Mouse (Mus musculus) neural tube, embryonic 12.5 days (tissue): ENCODE results near the gene Rras. TPM values are rescaled to one million over a fixed set of nuclear protein-coding genes. Genes with fewer than 3 reads are reported as not detected.
"Not testable (repeated sequence)": the region's sequence is repeated elsewhere in the genome, so short reads cannot be mapped to it uniquely, and the experiment has no call there.

Experiments
- ATAC-seq: fragments of 200-750 bp; cut with Nextera tagmentation; 2 replicates; pipeline ENCODE4 v1.8.0; 2017; ENCODE audit warnings: low read depth, mild to moderate bottlenecking, moderate TSS enrichment, moderate library complexity; ENCODE audit not compliant: low FRiP score
- H3K27ac ChIP-seq: fragments of 300-500 bp; sonication (generic); 2 replicates; pipeline ENCODE4 v1.5.1; 2016
- H3K27me3 ChIP-seq: fragments of 300-500 bp; sonication (generic); replicated peaks from 2 replicates; pipeline ENCODE4 v1.6.1; 2016; ENCODE audit warnings: mild to moderate bottlenecking
- H3K36me3 ChIP-seq: fragments of 300-500 bp; sonication (generic); 2 replicates; pipeline ENCODE4 v1.6.1; 2016; ENCODE audit warnings: mild to moderate bottlenecking
- H3K4me1 ChIP-seq: fragments of 300-500 bp; sonication (generic); 2 replicates; pipeline ENCODE4 v1.6.1; 2016
- H3K4me2 ChIP-seq: fragments of 300-500 bp; sonication (generic); replicated peaks from 2 replicates; pipeline ENCODE4 v1.6.1; 2016; ENCODE audit warnings: mild to moderate bottlenecking
- H3K4me3 ChIP-seq: fragments of 300-500 bp; sonication (generic); 2 replicates; pipeline ENCODE4 v1.5.1; 2016
- H3K9ac ChIP-seq: fragments of 300-500 bp; sonication (generic); 2 replicates; pipeline ENCODE4 v1.6.1; 2016; ENCODE audit warnings: mild to moderate bottlenecking
- H3K9me3 ChIP-seq: fragments of 300-500 bp; sonication (generic); 2 replicates; pipeline ENCODE4 v1.6.1; 2016; ENCODE audit warnings: mild to moderate bottlenecking
- WGBS: fragments of 180-500 bp; shearing (Covaris S2); methylation state at CpG from one replicate; pipeline ENCODE4 v1.1.7; 2016; 5-methylcytosine and 5-hydroxymethylcytosine counted together
- polyA plus RNA-seq: library from polyadenylated mRNA; unstranded; fragments of >200 nt; fragmentation: Nextera tagmentation; extraction: Ambion mirVana; gene quantifications from 2 replicates; pipeline ENCODE4 v1.2.1, GENCODE M21; 2016

Gene Rras
- polyA plus RNA-seq, 1 experiment from 2014 or later: 16.8 TPM

DNA sequence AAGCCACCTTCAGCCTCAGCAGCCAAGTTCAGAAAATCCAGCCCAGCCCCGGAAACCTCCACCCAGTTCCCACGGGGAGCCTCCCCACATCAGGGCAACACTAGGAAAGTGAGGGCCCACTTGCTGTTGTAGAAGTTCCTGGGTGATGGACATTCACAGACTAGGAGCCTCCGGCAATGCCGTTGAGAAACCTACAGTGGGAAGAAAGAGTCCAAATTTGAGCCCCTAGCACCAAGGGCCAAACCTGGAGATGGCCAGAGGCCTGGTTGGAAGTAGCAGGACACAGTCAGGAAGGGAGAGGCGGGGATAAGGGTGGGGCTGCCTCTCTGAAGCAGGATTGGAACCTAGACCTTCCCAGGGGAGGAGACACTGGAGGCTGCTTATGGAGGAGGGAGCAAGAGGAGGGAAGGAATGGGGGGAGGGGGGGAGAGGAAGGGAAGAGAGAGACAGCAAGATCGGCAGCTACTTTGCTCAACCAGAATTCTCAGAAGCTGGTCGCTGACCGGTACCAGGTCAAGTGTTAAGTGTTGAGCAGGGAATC, 1.3 kb downstream of the Rras start:
- ATAC-seq: no peak
- Histone ChIP-seq H3K27ac (no peak overlapping the region), H3K4me2 (peak overlapping the region; percentile 90), H3K4me3 (no peak overlapping the region), H3K9ac (no peak overlapping the region), H3K4me1 (peaks cover 26% of the 10 kb centered on the region), H3K9me3 (no peaks in the 10 kb centered on the region), H3K27me3 (no peaks in the 10 kb centered on the region), H3K36me3 (no peaks in the 10 kb centered on the region)
- WGBS: 44% methylated on average over 8 of the region's 8 CpGs

DNA sequence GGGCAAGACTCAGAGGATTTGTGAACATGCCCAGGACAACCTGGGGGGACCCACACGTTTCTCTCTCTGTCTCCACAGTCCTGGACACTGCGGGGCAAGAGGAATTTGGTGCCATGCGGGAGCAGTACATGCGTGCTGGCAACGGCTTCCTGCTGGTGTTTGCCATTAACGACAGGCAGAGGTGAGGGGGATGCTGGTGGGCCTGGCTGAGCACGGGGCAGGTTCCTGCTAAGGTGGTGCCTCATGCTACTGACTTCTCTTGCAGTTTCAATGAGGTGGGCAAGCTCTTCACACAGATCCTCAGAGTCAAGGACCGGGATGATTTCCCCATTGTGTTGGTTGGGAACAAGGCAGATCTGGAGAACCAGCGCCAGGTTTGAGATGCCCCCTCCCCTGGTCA, 2.5 kb downstream of the Rras start:
- H3K4me1 ChIP-seq: peaks cover 18% of the 10 kb centered on the region
- no peaks in the 10 kb centered on the region for H3K36me3 ChIP-seq
- H3K9me3 ChIP-seq: no peaks in the 10 kb centered on the region
- no peak overlapping the region for H3K27ac ChIP-seq
- H3K9ac ChIP-seq: no peak overlapping the region
- no peak overlapping the region for H3K4me2 ChIP-seq
- no peak overlapping the region for H3K4me3 ChIP-seq
- H3K27me3 ChIP-seq: no peaks in the 10 kb centered on the region
- 73% methylated on average over 9 of the region's 9 CpGs for WGBS
- ATAC-seq: no peak

DNA sequence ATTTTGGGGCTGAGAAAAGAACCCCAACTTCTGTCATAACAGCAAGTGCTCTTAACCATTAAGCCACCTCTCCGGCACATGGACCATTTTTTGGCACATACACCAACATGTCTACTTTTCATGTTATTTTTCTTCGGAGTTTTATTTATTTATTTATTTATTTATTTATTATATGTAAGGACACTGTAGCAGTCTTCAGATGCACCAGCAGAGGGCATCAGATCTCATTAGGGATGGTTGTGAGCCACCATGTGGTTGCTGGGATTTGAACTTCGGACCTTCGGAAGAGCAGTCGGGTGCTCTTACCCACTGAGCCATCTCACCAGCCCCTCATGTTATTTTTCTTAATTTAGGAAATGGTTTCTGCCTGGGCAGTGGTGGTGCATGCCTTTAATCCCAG, 6.0 kb downstream of the Rras start:
- not testable (repeated sequence) for H3K4me2 ChIP-seq, ATAC-seq, H3K4me1 ChIP-seq, H3K27ac ChIP-seq, H3K27me3 ChIP-seq, H3K4me3 ChIP-seq, H3K9me3 ChIP-seq, H3K9ac ChIP-seq
- peaks cover 22% of the 10 kb centered on the region for H3K36me3 ChIP-seq
- WGBS: 84% methylated on average over 5 of the region's 5 CpGs

DNA sequence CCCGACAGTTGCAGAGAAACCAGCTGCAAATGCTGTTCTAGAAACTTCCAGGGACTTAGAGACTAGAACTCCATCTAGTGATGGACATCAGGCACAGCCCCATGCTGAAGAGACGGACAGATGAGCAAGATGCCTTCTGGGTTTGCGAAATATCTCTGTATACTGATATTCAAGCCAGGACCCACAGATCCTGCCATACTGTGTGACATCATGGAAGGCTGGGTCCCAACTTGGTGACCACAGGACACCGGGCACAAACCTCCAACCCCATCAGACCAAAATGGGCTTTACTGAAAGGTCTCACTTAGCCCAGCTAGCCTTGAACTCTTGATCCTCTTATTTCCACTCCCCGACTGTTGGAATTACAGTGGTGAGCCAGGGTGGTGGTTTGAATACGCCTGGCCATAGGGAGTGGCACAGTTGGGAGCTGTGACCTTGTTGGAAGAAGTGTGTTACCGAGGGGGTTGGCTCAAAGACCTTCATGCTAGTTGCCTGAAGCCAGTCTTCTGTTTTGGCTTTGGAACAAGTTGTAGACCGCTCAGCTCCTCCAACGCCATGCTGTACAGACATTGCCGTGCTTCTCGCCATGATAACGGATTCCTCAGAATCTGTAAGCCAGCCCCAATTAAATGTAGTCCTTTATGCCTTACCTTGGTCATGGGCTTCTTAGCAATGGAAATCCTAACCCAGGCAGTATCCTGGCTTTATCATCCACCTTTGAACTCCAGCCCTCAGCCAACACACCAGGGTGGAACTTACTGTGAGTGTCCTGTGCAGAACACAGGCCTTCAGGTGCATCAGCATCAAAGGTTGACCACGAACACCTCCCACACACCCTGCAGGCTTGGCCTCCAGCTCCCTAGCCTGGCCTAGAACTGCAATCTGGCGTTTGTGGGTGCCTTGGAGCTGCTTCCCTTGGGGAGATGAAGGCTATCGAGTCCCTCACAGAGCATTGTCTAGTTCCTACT, 6.8 kb downstream of the Rras start:
- H3K27me3 ChIP-seq: no peaks in the 10 kb centered on the region
- no peak overlapping the region for H3K4me2 ChIP-seq
- no peak overlapping the region for H3K9ac ChIP-seq
- peaks cover 6% of the 10 kb centered on the region for H3K4me1 ChIP-seq
- H3K36me3 ChIP-seq: peaks cover 31% of the 10 kb centered on the region
- H3K27ac ChIP-seq: no peak overlapping the region
- WGBS: 87% methylated on average over 15 of the region's 15 CpGs
- ATAC-seq: no peak
- no peak overlapping the region for H3K4me3 ChIP-seq
- no peaks in the 10 kb centered on the region for H3K9me3 ChIP-seq

DNA sequence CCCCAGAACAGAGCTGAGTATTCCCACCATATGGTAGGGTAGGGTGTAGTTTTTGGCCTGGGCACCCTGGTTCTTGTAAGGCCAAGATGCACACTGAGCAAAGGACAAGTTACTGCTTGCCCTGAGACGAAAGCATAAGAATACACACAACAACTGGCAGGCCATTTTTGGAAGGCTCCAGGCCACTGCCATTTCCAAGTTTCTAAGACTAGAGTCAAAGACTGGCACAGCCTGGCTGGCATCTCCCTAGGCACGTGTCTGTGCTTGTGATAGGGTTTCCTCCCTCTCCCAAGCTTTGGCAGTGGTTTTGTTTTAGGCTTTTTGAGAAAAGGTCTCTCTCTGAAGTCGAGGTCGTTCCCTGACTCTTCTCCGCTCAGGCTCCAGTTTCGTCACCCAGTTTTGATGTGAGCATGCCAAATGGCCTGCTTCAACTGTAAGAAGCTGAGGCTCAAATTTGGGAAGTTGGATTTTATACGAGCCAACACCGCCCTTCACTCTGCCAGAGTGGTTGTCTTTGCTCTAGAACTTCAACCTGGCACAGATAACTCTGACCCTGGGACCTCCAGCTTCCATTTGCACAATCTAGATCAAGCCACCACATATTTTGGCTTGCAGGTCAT, 8.0 kb downstream of the Rras start:
- no peak overlapping the region for H3K4me2 ChIP-seq
- H3K4me3 ChIP-seq: no peak overlapping the region
- H3K9ac ChIP-seq: no peak overlapping the region
- H3K9me3 ChIP-seq: no peaks in the 10 kb centered on the region
- no peak for ATAC-seq
- H3K36me3 ChIP-seq: peaks cover 42% of the 10 kb centered on the region
- H3K4me1 ChIP-seq: peaks cover 6% of the 10 kb centered on the region
- H3K27me3 ChIP-seq: no peaks in the 10 kb centered on the region
- H3K27ac ChIP-seq: no peak overlapping the region
- 81% methylated on average over 8 of the region's 8 CpGs for WGBS

DNA sequence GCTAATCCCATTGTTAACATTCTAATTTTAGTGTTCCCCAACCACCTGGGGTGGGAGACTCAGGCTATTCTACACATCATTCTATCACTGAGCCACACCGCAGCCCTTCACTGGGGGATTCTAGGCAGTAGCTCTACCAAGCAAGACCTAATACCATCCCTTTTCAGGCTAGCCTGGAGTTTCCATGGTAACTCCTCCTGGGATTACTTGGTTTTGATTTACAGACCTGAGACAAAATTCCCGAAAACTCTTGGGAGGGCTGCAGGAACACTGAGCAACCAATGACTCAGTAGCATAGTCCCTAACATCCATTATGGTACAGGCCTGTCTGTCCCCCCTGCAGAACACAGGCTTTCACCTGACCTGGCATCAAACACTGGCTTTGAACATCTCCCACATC, 8.5 kb downstream of the Rras start:
- no peak for ATAC-seq
- no peak overlapping the region; the same call in 1 of the 2 replicates for H3K27ac ChIP-seq

DNA sequence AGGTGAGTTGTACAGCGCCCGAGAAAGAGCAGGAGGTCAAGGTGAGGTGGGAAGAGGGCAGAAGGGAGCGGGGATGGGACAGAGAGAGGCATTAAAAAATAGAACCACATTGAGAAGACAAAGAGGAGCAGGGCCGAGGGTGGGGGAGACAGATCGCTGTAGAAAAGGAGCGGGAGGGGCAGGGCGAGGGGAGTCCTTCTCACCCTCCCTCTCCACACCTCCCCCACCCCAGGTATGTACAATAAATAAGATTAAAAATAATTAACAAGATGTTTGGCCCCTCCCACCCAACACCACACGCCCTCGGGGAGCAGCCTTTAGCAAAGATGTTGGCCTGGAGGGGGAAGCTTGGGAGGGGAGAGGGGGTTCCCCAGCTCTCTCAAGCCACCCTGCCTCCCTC, 10.0 kb downstream of the Rras start:
- WGBS: 91% methylated on average over 9 of the region's 9 CpGs
- H3K9ac ChIP-seq: no peak overlapping the region
- peaks cover 62% of the 10 kb centered on the region for H3K36me3 ChIP-seq
- H3K4me2 ChIP-seq: no peak overlapping the region
- H3K4me1 ChIP-seq: peaks cover 6% of the 10 kb centered on the region; the same call in 1 of the 2 replicates
- no peaks in the 10 kb centered on the region for H3K9me3 ChIP-seq
- H3K27ac ChIP-seq: no peak overlapping the region
- no peaks in the 10 kb centered on the region for H3K27me3 ChIP-seq
- ATAC-seq: no peak
- no peak overlapping the region for H3K4me3 ChIP-seq

More for the DNA sequence above, 8.5 kb downstream of the Rras start:
- Histone ChIP-seq H3K9me3 (no peaks in the 10 kb centered on the region), H3K4me2 (no peak overlapping the region), H3K27me3 (no peaks in the 10 kb centered on the region), H3K36me3 (peaks cover 47% of the 10 kb centered on the region), H3K9ac (no peak overlapping the region), H3K4me3 (no peak overlapping the region), H3K4me1 (peaks cover 6% of the 10 kb centered on the region; the same call in 1 of the 2 replicates)
- WGBS: 50% methylated on average over 2 of the region's 2 CpGs

DNA sequence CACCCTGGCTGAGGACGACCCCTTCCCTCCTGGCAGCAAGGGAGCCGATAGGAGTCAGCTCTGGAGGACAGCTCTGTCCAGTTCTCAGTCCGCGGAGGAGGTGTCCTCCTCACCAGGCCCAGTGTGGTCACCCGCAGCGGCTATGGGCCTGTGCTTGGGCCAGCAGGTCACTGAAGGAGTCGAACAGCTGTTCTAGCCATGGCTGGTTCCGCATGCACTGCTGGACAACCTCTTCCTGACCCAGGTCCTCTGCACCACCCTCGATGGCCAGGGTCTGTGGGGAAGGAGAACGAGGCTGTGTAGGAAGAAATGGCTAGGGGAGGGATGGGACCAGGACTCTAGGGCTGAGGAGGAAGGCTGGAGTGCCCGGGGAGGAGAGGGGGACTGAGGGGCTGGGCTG, 10.6 kb downstream of the Rras start:
- no peaks in the 10 kb centered on the region for H3K27me3 ChIP-seq
- no peak overlapping the region for H3K27ac ChIP-seq
- no peak overlapping the region for H3K4me2 ChIP-seq
- H3K9ac ChIP-seq: no peak overlapping the region
- peaks cover 6% of the 10 kb centered on the region; the same call in 1 of the 2 replicates for H3K4me1 ChIP-seq
- no peaks in the 10 kb centered on the region for H3K9me3 ChIP-seq
- ATAC-seq: no peak
- 92% methylated on average over 11 of the region's 11 CpGs for WGBS
- H3K36me3 ChIP-seq: peaks cover 67% of the 10 kb centered on the region
- H3K4me3 ChIP-seq: no peak overlapping the region

DNA sequence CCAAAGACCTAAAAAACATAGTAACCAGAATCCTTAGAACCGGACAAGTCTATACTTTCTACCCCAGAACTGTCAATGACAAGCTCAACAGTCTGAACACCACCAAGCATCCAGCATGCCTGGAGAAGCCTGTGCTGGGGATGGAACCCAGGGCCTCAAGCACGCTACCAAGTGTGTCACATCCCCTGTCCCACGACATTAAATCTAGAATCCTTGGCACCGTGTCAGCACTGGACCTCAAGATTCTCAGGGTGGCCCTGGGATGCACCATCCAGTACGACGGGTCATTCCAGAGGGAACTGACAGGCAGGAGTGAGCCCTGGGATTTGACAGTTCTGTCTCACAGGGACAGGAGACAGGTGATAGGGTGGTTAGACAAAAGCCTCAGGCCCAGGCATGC, 12.2 kb downstream of the Rras start:
- Histone ChIP-seq H3K27ac (no peak overlapping the region), H3K4me1 (peaks cover 6% of the 10 kb centered on the region; the same call in 1 of the 2 replicates), H3K4me3 (no peak overlapping the region), H3K27me3 (no peaks in the 10 kb centered on the region), H3K4me2 (no peak overlapping the region), H3K9me3 (no peaks in the 10 kb centered on the region), H3K36me3 (peaks cover 84% of the 10 kb centered on the region), H3K9ac (no peak overlapping the region)
- ATAC-seq: no peak
- 95% methylated on average over 6 of the region's 6 CpGs for WGBS

DNA sequence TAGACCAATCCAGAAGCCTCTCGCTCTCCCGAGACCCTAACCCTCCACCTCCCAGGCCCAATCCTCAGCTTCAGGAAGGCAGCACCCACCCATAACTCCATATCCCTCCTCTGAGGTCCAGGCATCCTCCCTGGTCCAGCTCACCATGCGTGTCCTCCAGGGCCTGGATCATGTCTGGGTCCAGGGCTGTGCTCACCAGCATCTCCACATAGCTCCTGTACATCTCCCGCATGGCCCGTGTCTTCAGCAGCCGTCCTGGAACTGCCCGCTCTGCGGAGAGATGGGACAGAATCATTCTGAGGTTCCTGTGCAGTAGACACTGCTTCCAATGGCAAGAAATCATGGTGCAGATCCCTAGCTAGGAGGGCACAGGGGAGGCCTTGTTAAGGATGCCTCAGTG, 13.1 kb downstream of the Rras start:
- ATAC-seq: no peak
- Histone ChIP-seq H3K4me2 (no peak overlapping the region), H3K4me3 (no peak overlapping the region), H3K36me3 (peaks cover 93% of the 10 kb centered on the region), H3K9me3 (no peaks in the 10 kb centered on the region), H3K27ac (no peak overlapping the region), H3K27me3 (no peaks in the 10 kb centered on the region), H3K4me1 (peaks cover 6% of the 10 kb centered on the region; the same call in 1 of the 2 replicates), H3K9ac (no peak overlapping the region)
- WGBS: 94% methylated on average over 8 of the region's 8 CpGs

DNA sequence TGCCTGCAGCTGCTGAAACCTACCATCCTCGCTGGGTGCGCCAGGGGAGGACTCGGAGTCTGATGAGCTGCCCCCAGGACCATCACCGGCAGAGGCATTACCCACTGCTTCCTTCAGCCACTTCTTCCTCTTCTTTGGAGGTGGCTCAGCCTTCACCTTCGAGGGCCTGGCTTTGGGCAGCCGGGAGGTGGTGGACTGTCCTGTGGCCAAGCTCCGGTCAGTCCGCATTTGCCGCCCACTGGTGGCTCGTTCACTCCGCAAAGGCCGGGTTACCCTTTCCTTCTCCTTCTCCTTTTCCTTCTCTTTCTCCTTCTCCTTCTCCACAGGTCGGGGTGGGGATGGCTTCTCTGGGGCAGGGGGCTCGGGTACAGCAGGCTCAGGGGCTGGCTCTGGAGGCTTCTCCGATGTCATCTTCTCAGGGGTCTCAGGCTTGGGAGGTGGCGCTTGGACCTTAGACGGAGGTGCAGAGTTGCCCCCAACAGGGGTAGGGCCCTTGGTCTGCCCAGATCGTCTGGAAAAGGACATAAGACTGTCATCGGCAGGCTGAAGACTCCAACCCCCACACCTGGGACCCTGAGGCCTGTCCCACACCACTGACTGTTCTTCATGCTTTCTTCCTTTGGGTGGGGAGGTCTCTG, 16.1 kb downstream of the Rras start:
- peaks cover 98% of the 10 kb centered on the region for H3K36me3 ChIP-seq
- WGBS: 95% methylated on average over 19 of the region's 19 CpGs
- H3K4me2 ChIP-seq: no peak overlapping the region
- no peaks in the 10 kb centered on the region for H3K27me3 ChIP-seq
- H3K27ac ChIP-seq: no peak overlapping the region
- ATAC-seq: no peak
- H3K9me3 ChIP-seq: no peaks in the 10 kb centered on the region
- H3K9ac ChIP-seq: no peak overlapping the region
- H3K4me1 ChIP-seq: no peaks in the 10 kb centered on the region
- no peak overlapping the region for H3K4me3 ChIP-seq

DNA sequence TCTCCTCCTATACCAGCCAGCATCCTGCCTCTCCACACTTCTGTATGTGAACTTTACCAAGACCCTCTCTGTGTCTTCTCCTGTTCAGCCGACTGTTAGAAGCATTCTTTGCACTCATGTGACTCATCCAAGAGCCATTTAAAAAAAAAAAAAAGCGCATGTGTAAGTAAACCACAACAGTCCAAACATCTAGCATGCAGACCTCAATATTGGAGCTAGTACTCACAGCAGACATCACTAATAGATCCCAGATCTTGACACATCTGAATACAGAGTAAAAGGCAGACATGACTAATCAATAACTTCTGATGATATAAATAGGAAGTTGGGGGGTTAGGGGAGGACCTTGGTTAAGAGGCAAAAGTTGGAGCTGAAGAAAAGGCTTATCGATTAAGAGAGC, 17.9 kb downstream of the Rras start:
- H3K4me1 ChIP-seq: no peaks in the 10 kb centered on the region
- ATAC-seq: no peak
- no peak overlapping the region for H3K9ac ChIP-seq
- H3K27me3 ChIP-seq: no peaks in the 10 kb centered on the region
- peaks cover 98% of the 10 kb centered on the region for H3K36me3 ChIP-seq
- no peak overlapping the region for H3K4me2 ChIP-seq
- 94% methylated on average over 3 of the region's 3 CpGs for WGBS
- no peak overlapping the region for H3K27ac ChIP-seq
- H3K4me3 ChIP-seq: no peak overlapping the region
- no peaks in the 10 kb centered on the region for H3K9me3 ChIP-seq
